Comparison of ENCODE assay signal across 30 mouse cellular contexts in genomic region chr6:53959826-53960225, GRCm38 (mm10). TPM values are rescaled to one million over a fixed set of nuclear protein-coding genes. Genes with fewer than 3 reads are reported as not detected.
"Had no signal": no experiment of that assay in that cellular context is flagged by ENCODE, and none has a peak within 500 bp of the region (broad histone marks: within the 10 kb centered on the region; RNA-seq: fewer than 3 reads in every experiment).

No protein-coding gene starts in this region.

- H3K9ac ChIP-seq: heart, embryonic 13.5 days; heart, embryonic 15.5 days; hindbrain, embryonic 13.5 days; hindbrain, embryonic 15.5 days; kidney, embryonic 15.5 days; limb, embryonic 13.5 days; limb, embryonic 15.5 days; liver, embryonic 12.5 days; liver, embryonic 14.5 days had no signal

- H3K27me3 ChIP-seq: hindbrain, embryonic 15.5 days; kidney, embryonic 15.5 days; limb, embryonic 13.5 days; limb, embryonic 15.5 days had no signal

- H3K4me3 ChIP-seq: heart, embryonic 13.5 days; heart, embryonic 15.5 days; hindbrain, embryonic 13.5 days; hindbrain, embryonic 15.5 days; kidney, embryonic 15.5 days; limb, embryonic 13.5 days; limb, embryonic 15.5 days; liver, embryonic 12.5 days had no signal

- H3K36me3 ChIP-seq: heart, embryonic 13.5 days; heart, embryonic 15.5 days; hindbrain, embryonic 13.5 days; hindbrain, embryonic 15.5 days; kidney, embryonic 15.5 days; limb, embryonic 13.5 days; limb, embryonic 15.5 days; liver, embryonic 12.5 days had no signal

- ATAC-seq: hindbrain, postnatal 0 days; intestine, embryonic 16.5 days; liver, embryonic 12.5 days had no signal

- H3K9me3 ChIP-seq: heart, embryonic 13.5 days; heart, embryonic 15.5 days; hindbrain, embryonic 13.5 days; hindbrain, embryonic 15.5 days; kidney, embryonic 15.5 days; limb, embryonic 13.5 days; limb, embryonic 15.5 days; liver, embryonic 12.5 days had no signal

- H3K4me2 ChIP-seq: heart, embryonic 11.5 days; heart, embryonic 13.5 days; heart, embryonic 15.5 days; hindbrain, embryonic 13.5 days; hindbrain, embryonic 15.5 days; kidney, embryonic 15.5 days; limb, embryonic 13.5 days; limb, embryonic 15.5 days; liver, embryonic 12.5 days had no signal

- H3K27ac ChIP-seq: heart, embryonic 13.5 days; heart, embryonic 15.5 days; hindbrain, embryonic 13.5 days; hindbrain, embryonic 15.5 days; hindbrain, postnatal 0 days; kidney, embryonic 15.5 days; kidney, postnatal 0 days; limb, embryonic 13.5 days; limb, embryonic 15.5 days; liver, embryonic 12.5 days; liver, embryonic 14.5 days had no signal

- DNase-seq: gastrocnemius, postnatal 14 days; gastrocnemius, postnatal 36 days; heart, adult 18-20 months; heart, postnatal 14 days; heart, postnatal 36 days; kidney, adult 11 months; kidney, adult 2 months; kidney, adult 9 months; kidney, postnatal 14 days; kidney, postnatal 36 days; layer of hippocampus, adult 9-11 months; layer of hippocampus, postnatal 36 days; left cerebral cortex, postnatal 4 days had no signal

RNA-seq across cellular contexts. Expression of gene Cpvl, which starts 18.6 kb away (rescaled TPM):
- polyA plus RNA-seq: gonadal fat pad, adult 2 months; heart, embryonic 11.5 days; heart, embryonic 13.5 days; heart, embryonic 15.5 days; heart, postnatal 0 days; hindbrain, embryonic 13.5 days; hindbrain, embryonic 15.5 days; intestine, embryonic 14.5 days; liver, adult 2 months; liver, embryonic 12.5 days; liver, embryonic 14.5 days had no signal
